Mouse (Mus musculus) heart, adult 2 months (tissue): ENCODE results near the gene Slc32a1.

Experiments used
- CTCF ChIP-seq: fragments of 200-600 bp; IDR thresholded peaks from 2 replicates; pipeline ENCODE4 v1.8.1; 2022; ENCODE audit warnings: antibody characterized with exemption, mild to moderate bottlenecking, moderate library complexity
- EP300 ChIP-seq: fragments of 200-500 bp; IDR thresholded peaks from 2 replicates; pipeline ENCODE4 v1.6.1; 2011; ENCODE audit warnings: low read depth, low read length, control low read depth; ENCODE audit not compliant: insufficient read depth
- POLR2A ChIP-seq: fragments of 200-500 bp; IDR thresholded peaks from 2 replicates; pipeline ENCODE4 v1.6.1; 2011; ENCODE audit warnings: mild to moderate bottlenecking, low read depth, low read length, control low read depth; ENCODE audit not compliant: insufficient read depth

DNA sequence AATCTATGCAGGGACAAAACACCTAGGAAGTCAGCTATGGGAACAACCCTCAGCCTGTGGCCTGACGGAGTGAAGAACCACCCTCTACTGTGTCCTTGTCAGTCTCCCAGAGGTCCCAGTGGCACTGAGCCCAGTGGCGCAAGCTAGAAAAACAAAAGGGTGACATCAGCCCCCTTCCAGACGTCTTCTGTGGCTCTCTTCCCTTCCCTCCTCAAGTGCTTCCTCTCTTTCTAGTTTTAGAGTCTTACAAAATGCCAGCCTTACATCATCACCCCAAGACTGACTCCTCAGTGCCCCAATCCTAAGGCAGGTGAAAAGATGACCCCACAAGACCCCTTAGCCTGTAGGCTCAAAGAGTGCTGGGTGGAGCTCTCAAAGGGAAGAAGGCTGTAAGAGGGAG, 20.1 kb upstream of the Slc32a1 start:
- TF ChIP-seq CTCF, result no peak
- no peak for TF ChIP-seq POLR2A
- TF ChIP-seq EP300, result no peak
